Comparison of ENCODE assay signal across 18 mouse cellular contexts in genomic region chr4:107372304-107372703, GRCm38 (mm10). TPM values are rescaled to one million over a fixed set of nuclear protein-coding genes. Genes with fewer than 3 reads are reported as not detected.
A peak's percentile ranks its signal among the peaks of the same experiment; 100 is the strongest.
DNase-seq lines count a peak whose midpoint lies in the region; ATAC-seq and TF ChIP-seq lines count a peak whose summit lies in the region.
"Had no signal": no experiment of that assay in that cellular context is flagged by ENCODE, and none has a peak within 500 bp of the region (broad histone marks: within the 10 kb centered on the region; RNA-seq: fewer than 3 reads in every experiment).

No protein-coding gene starts in this region.

- no peak for ATAC-seq in forebrain, postnatal 0 days
- ATAC-seq in forebrain, embryonic 11.5 days (replicated peaks; ENCODE audit: low FRiP score), result no peak
- no peak for ATAC-seq in midbrain, postnatal 0 days (ENCODE audit: low FRiP score)
- ATAC-seq in midbrain, embryonic 13.5 days, result no peak
- no peak for ATAC-seq in erythroblast, adult 5-6 weeks (replicated peaks; ENCODE audit: low FRiP score, poor library complexity, severe bottlenecking)
- ATAC-seq: forebrain, embryonic 13.5 days had no signal

- no peaks in the 10 kb centered on the region for H3K27me3 ChIP-seq in forebrain, postnatal 0 days (ENCODE audit: insufficient read depth, low read length)
- no peaks in the 10 kb centered on the region for H3K27me3 ChIP-seq in forebrain, embryonic 11.5 days (ENCODE audit: control insufficient read depth, insufficient read depth, low read length)
- H3K27me3 ChIP-seq in midbrain, postnatal 0 days (ENCODE audit: insufficient read depth, low read length), result no peaks in the 10 kb centered on the region
- H3K27me3 ChIP-seq in midbrain, embryonic 13.5 days, result no peaks in the 10 kb centered on the region
- H3K27me3 ChIP-seq: forebrain, embryonic 13.5 days; heart, embryonic 12.5 days; megakaryocyte, embryonic 14.5 days; neural tube, embryonic 13.5 days had no signal

- peaks cover 30% of the 10 kb centered on the region for H3K36me3 ChIP-seq in forebrain, postnatal 0 days (ENCODE audit: insufficient read depth)
- peaks cover 5% of the 10 kb centered on the region; the same call in 1 of the 2 replicates for H3K36me3 ChIP-seq in forebrain, embryonic 11.5 days (ENCODE audit: control insufficient read depth, insufficient read depth, low read length)
- peaks cover 19% of the 10 kb centered on the region for H3K36me3 ChIP-seq in midbrain, postnatal 0 days (ENCODE audit: insufficient read depth, low read length)
- H3K36me3 ChIP-seq in midbrain, embryonic 13.5 days, result peaks cover 45% of the 10 kb centered on the region

- no peak overlapping the region for H3K27ac ChIP-seq in forebrain, postnatal 0 days (ENCODE audit: low read depth, low read length)
- H3K27ac ChIP-seq in forebrain, embryonic 11.5 days (ENCODE audit: low read depth, low read length), result no peak overlapping the region
- no peak overlapping the region for H3K27ac ChIP-seq in layer of hippocampus, adult 2 months
- no peak overlapping the region for H3K27ac ChIP-seq in midbrain, postnatal 0 days (ENCODE audit: low read depth, low read length)
- H3K27ac ChIP-seq in midbrain, embryonic 13.5 days, result no peak overlapping the region
- H3K27ac ChIP-seq: forebrain, embryonic 13.5 days; neural tube, embryonic 13.5 days had no signal

- no peak overlapping the region for H3K4me2 ChIP-seq in forebrain, postnatal 0 days (ENCODE audit: low read depth)
- no peak overlapping the region for H3K4me2 ChIP-seq in forebrain, embryonic 11.5 days (ENCODE audit: low read depth, low read length, severe bottlenecking)
- no peak overlapping the region for H3K4me2 ChIP-seq in midbrain, postnatal 0 days (ENCODE audit: low read depth, low read length, poor library complexity, severe bottlenecking)
- H3K4me2 ChIP-seq in midbrain, embryonic 13.5 days (replicated peaks), result no peak overlapping the region
- H3K4me2 ChIP-seq: forebrain, embryonic 13.5 days; heart, embryonic 12.5 days; neural tube, embryonic 13.5 days had no signal

- no peaks in the 10 kb centered on the region for H3K9me3 ChIP-seq in forebrain, postnatal 0 days (ENCODE audit: low read length)
- H3K9me3 ChIP-seq in forebrain, embryonic 11.5 days (ENCODE audit: control insufficient read depth, low read length), result no peaks in the 10 kb centered on the region
- no peaks in the 10 kb centered on the region for H3K9me3 ChIP-seq in midbrain, postnatal 0 days (ENCODE audit: low read length)
- H3K9me3 ChIP-seq in midbrain, embryonic 13.5 days, result no peaks in the 10 kb centered on the region
- H3K9me3 ChIP-seq: forebrain, embryonic 13.5 days; heart, embryonic 12.5 days; megakaryocyte, embryonic 14.5 days; neural tube, embryonic 13.5 days had no signal

- no peak overlapping the region for H3K9ac ChIP-seq in forebrain, postnatal 0 days
- no peak overlapping the region for H3K9ac ChIP-seq in forebrain, embryonic 11.5 days (ENCODE audit: low read length)
- H3K9ac ChIP-seq in midbrain, postnatal 0 days (replicated peaks; ENCODE audit: low read length, poor library complexity, severe bottlenecking), result no peak overlapping the region
- H3K9ac ChIP-seq in midbrain, embryonic 13.5 days (replicated peaks), result no peak overlapping the region
- H3K9ac ChIP-seq: forebrain, embryonic 13.5 days; heart, embryonic 12.5 days; neural tube, embryonic 13.5 days had no signal

- peak; percentile 13 for DNase-seq in forebrain, postnatal 0 days
- DNase-seq in forebrain, embryonic 11.5 days (ENCODE audit: low spot score), result no peak
- no peak for DNase-seq in layer of hippocampus, adult 2 months (ENCODE audit: low spot score in 2 of 2)
- DNase-seq in layer of hippocampus, adult 9-11 months, result no peak
- peak; percentile 17 for DNase-seq in midbrain, postnatal 0 days (ENCODE audit: low spot score)
- no peak for DNase-seq in right cerebral cortex, adult 2 months (ENCODE audit: low spot score in 2 of 2)
- DNase-seq: adrenal gland, adult 2 months; cerebellum, postnatal 10 days; heart, postnatal 36 days; kidney, postnatal 10 days; lung, postnatal 10 days; thymus, postnatal 25 days had no signal

- H3K4me3 ChIP-seq in forebrain, postnatal 0 days (ENCODE audit: low read depth, low read length), result no peak overlapping the region
- no peak overlapping the region for H3K4me3 ChIP-seq in forebrain, embryonic 11.5 days (ENCODE audit: low read depth, low read length)
- H3K4me3 ChIP-seq in layer of hippocampus, adult 2 months, result no peak overlapping the region
- no peak overlapping the region for H3K4me3 ChIP-seq in midbrain, postnatal 0 days (ENCODE audit: low read depth, low read length)
- H3K4me3 ChIP-seq in midbrain, embryonic 13.5 days (replicated peaks), result no peak overlapping the region
- H3K4me3 ChIP-seq: forebrain, embryonic 13.5 days; heart, embryonic 12.5 days; megakaryocyte, embryonic 14.5 days; neural tube, embryonic 13.5 days had no signal

- WGBS in forebrain, postnatal 0 days, result 66% methylated on average over 2 of the region's 2 CpGs
- 90% methylated on average over 2 of the region's 2 CpGs for WGBS in forebrain, embryonic 11.5 days
- 72% methylated on average over 2 of the region's 2 CpGs for WGBS in midbrain, postnatal 0 days
- 89% methylated on average over 2 of the region's 2 CpGs for WGBS in midbrain, embryonic 13.5 days

- H3K4me1 ChIP-seq in forebrain, postnatal 0 days (ENCODE audit: insufficient read depth), result no peaks in the 10 kb centered on the region
- peaks cover 2% of the 10 kb centered on the region; the same call in 1 of the 2 replicates for H3K4me1 ChIP-seq in forebrain, embryonic 11.5 days (replicated peaks; ENCODE audit: control insufficient read depth, insufficient read depth, low read length)
- no peaks in the 10 kb centered on the region for H3K4me1 ChIP-seq in midbrain, postnatal 0 days (ENCODE audit: insufficient read depth, low read length)
- H3K4me1 ChIP-seq in midbrain, embryonic 13.5 days (replicated peaks), result peaks cover 11% of the 10 kb centered on the region

- peak; percentile 42 for TF ChIP-seq CTCF in forebrain, postnatal 0 days (IDR thresholded peaks at IDR 0.05; ENCODE audit: low read depth)
- TF ChIP-seq CTCF in layer of hippocampus, adult 2 months (conservative IDR thresholded peaks at IDR 0.05), result peak; percentile 67
- TF ChIP-seq CTCF in midbrain, postnatal 0 days (IDR thresholded peaks at IDR 0.05), result peak; percentile 54

RNA-seq across cellular contexts. Expression of gene Ndc1, which starts 4.7 kb away (rescaled TPM):
- 23.6 and 30.4 TPM in 2 replicates for total RNA-seq in forebrain, postnatal 0 days (2014; rRNA removed)
- polyA plus RNA-seq in forebrain, postnatal 0 days (2015; fragmentation: Nextera tagmentation; extraction: Ambion mirVana), result 14.3 and 18.7 TPM in 2 replicates
- 53.7 and 54.5 TPM in 2 replicates for polyA plus RNA-seq in forebrain, embryonic 11.5 days (2014; fragmentation: Nextera tagmentation; extraction: Ambion mirVana)
- total RNA-seq in layer of hippocampus, adult 2 months (2021), result 10 to 100 TPM; 11.7 to 11.8 TPM
- total RNA-seq in midbrain, postnatal 0 days (2014; rRNA removed), result 32.2 and 36.8 TPM in 2 replicates
- 20.1 and 21.5 TPM in 2 replicates for polyA plus RNA-seq in midbrain, postnatal 0 days (2015; fragmentation: Nextera tagmentation; extraction: Ambion mirVana)
- 20.5 and 20.9 TPM in 2 replicates for polyA plus RNA-seq in midbrain, embryonic 13.5 days (2015; fragmentation: Nextera tagmentation; extraction: Ambion mirVana)
- total RNA-seq in erythroblast, adult 5-6 weeks (2015; ENCODE audit: low replicate concordance), result 18.6 and 20.7 TPM in 2 replicates
- total RNA-seq in erythroblast, adult 5-6 weeks (2017; ENCODE audit: low replicate concordance), result 9.3 and 33.3 TPM in 2 replicates

RNA-seq across cellular contexts. Expression of gene Yipf1, which starts 58.1 kb away (rescaled TPM):
- total RNA-seq in forebrain, postnatal 0 days (2014; rRNA removed), result 47.6 and 65.3 TPM in 2 replicates
- 60.2 and 61.5 TPM in 2 replicates for polyA plus RNA-seq in forebrain, postnatal 0 days (2015; fragmentation: Nextera tagmentation; extraction: Ambion mirVana)
- 35.6 and 40.8 TPM in 2 replicates for polyA plus RNA-seq in forebrain, embryonic 11.5 days (2014; fragmentation: Nextera tagmentation; extraction: Ambion mirVana)
- 10 to 100 TPM; 49.4 to 51.2 TPM for total RNA-seq in layer of hippocampus, adult 2 months (2021)
- 53.3 and 58.5 TPM in 2 replicates for total RNA-seq in midbrain, postnatal 0 days (2014; rRNA removed)
- polyA plus RNA-seq in midbrain, postnatal 0 days (2015; fragmentation: Nextera tagmentation; extraction: Ambion mirVana), result 58.9 and 60.8 TPM in 2 replicates
- 52.8 and 53.9 TPM in 2 replicates for polyA plus RNA-seq in midbrain, embryonic 13.5 days (2015; fragmentation: Nextera tagmentation; extraction: Ambion mirVana)
- 14.0 and 40.7 TPM in 2 replicates for total RNA-seq in erythroblast, adult 5-6 weeks (2015; ENCODE audit: low replicate concordance)
- 16.6 and 25.2 TPM in 2 replicates for total RNA-seq in erythroblast, adult 5-6 weeks (2017; ENCODE audit: low replicate concordance)

Comparison
In these comparisons a context has a peak if more than half of its experiments do, and no peak if none do; other contexts are left out.
1. DNase-seq: peak in forebrain, postnatal 0 days (single experiment) and midbrain, postnatal 0 days (single experiment); none in forebrain, embryonic 11.5 days (single experiment), layer of hippocampus, adult 2 months (0 of 2), layer of hippocampus, adult 9-11 months (single experiment) and right cerebral cortex, adult 2 months (0 of 2).
2. Peak in every context shown above with its lines, with median percentiles within 50 percentile points of each other: CTCF ChIP-seq.